Mouse (Mus musculus) cerebellum, postnatal 25 days (tissue): ENCODE measurements around the gene Birc3.
"Not testable (repeated sequence)": the region's sequence is repeated elsewhere in the genome, so short reads cannot be mapped to it uniquely, and the experiment has no call there.

Experiments used
- DNase-seq, 2 experiments: peaks; one replicate each; pipeline ENCODE4 v3.0.0; 2021; ENCODE audit warnings: mixed read lengths in 2 of 2

Gene Birc3

DNA sequence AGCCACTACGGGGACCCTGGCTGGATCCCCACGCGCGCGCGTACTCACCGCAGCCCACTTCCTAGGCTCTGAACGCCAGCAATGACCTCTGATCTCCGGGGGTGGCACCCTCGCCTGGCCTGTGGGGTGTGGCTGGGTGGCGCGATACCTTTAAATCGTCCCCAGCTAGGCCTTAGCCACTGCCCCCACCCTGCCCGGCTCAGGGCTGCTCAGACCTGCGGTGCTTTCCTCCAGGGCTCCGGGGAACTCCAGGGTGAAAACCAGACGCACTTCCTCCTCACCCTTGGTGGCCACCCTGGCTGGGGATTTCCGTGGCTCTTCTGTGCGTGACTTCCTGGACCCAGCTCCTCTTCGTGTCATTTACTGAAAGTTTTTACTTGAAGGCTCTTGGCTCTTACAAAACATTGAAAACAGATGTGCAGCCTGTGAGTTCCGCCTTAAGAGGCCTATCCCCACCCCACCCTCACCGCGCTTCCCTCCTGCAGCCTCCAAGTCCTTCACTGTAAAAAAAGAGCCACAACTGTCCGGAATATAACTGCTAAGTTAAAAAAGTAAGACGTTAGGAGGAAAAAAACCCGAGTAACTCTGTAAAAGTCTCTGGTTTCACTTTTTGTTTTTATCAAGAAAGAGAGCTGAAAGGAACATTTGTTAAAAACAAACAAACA, at the start of gene Birc3:
Gene Birc3, minus strand, starts transcription at position 412 of the 665 bp plus-strand sequence.
- DNase-seq: peak; percentile 22 to 32

- no peak for DNase-seq
Measured at GRCm38 (mm10) chr9:7914925-7915324, 41.9 kb upstream of the Birc3 start.

DNA sequence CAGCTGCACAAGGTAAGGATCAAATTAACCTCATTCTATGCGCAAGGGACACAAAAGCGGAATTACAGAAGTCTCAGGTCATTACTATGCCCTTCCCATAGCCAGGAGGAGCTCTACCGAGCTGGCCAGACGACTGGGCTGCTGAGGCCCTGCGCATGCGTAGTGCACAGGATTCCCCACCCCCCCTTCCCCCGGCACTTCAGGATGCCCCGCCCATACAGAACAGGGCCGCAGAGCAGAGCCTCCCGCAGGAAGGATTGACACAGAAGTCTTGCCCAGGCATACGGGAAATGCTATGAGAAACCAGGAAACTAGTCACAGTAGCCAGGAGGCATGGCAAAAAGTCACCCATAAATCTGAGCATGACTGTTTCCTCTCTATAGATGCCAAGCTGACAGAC, 41.5 kb upstream of the Birc3 start:
- DNase-seq: peak; percentile 45 to 65

DNA sequence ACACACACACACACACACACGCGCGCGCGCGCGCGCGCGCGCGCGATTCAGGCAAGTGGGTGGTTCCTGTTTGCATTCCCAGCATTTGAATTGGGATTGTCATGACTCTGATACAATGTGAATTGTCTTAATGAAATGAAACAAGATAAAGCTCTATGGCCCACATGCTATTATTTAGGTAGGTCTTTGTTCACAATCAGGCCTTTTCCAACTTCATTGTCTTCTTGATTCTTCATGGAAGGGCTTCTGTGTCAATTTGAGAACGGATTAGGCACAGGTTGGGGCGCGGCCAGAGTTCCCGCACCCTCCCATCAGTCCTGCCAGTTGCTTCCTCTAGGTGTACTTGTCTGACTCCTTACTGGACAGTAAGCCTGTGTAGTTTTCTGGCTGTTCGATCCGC, 41.0 kb upstream of the Birc3 start:
- DNase-seq: peak in 1 of 2 experiments; percentile 14

GRCm38 (mm10) chr9:7907351-7907985, 34.5 kb upstream of the Birc3 start:
- no peak for DNase-seq

GRCm38 (mm10) chr9:7906564-7906963, 33.6 kb upstream of the Birc3 start:
- no peak for DNase-seq

- no peak for DNase-seq
Measured at GRCm38 (mm10) chr9:7903825-7904224, 30.8 kb upstream of the Birc3 start.

GRCm38 (mm10) chr9:7903262-7903661, 30.3 kb upstream of the Birc3 start:
- DNase-seq: no peak

- DNase-seq: no peak
Measured at GRCm38 (mm10) chr9:7902311-7902710, 29.3 kb upstream of the Birc3 start.

GRCm38 (mm10) chr9:7900965-7901364, 28.0 kb upstream of the Birc3 start:
- DNase-seq: no peak

- DNase-seq: peak; percentile 64 to 81
Measured at GRCm38 (mm10) chr9:7897502-7897901, 24.5 kb upstream of the Birc3 start.

GRCm38 (mm10) chr9:7891796-7892195, 18.8 kb upstream of the Birc3 start:
- DNase-seq: not testable (repeated sequence)

GRCm38 (mm10) chr9:7891177-7891576, 18.2 kb upstream of the Birc3 start:
- DNase-seq: no peak

DNA sequence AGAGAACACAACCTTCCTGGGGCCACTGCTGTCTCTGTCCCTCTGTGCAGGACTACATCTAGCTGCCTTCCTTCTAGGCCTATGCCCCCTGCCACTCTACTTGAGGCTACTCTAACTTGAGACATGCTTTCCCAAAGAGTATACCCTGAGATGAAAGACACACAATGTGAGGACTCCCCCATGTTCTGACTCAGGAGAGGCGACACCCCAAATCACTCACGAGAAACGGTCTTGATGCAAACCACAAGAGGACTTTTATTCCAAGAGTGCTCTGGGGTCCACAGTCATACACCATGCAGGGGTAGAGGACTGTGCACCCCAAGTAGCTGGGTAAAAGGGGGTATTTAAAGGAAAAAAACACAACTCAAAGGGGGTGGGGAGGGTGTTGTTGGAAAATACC, 11.4 kb upstream of the Birc3 start:
- no peak for DNase-seq

- no peak for DNase-seq
Measured at GRCm38 (mm10) chr9:7882304-7882865, 9.4 kb upstream of the Birc3 start.

DNA sequence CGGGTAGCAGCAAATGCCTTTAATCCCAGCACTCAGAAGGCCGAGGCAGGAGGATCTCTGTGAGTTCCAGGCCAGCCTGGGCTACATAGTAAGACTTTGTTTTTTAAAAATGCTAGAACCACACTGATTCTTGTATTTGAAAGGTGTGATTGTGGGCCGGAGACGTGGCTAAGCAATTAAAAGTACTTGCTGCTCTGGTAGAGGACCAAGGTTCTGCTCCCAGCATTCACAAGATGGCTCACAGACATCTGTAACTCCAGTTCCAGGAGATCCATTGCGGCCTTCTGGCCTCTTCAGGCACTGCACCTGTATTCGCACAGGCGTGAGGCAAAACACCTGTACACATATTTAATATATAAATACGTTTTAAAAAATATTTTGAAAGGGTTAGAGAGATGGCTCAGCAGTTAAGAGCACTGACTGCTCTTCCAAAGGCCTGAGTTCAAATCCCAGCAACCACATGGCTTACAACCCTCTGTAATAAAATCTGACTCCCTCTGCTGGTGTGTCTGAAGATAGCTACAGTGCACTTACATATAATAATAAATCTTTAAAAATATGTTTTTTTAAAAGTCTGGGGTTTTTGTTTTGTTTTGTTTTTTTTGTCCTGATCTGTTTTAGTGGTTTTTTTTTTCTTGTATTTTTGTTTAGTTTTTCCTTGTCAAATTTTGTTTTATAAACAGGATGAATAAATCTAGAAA, 675 bp upstream of the Birc3 start:
- DNase-seq: no peak

DNA sequence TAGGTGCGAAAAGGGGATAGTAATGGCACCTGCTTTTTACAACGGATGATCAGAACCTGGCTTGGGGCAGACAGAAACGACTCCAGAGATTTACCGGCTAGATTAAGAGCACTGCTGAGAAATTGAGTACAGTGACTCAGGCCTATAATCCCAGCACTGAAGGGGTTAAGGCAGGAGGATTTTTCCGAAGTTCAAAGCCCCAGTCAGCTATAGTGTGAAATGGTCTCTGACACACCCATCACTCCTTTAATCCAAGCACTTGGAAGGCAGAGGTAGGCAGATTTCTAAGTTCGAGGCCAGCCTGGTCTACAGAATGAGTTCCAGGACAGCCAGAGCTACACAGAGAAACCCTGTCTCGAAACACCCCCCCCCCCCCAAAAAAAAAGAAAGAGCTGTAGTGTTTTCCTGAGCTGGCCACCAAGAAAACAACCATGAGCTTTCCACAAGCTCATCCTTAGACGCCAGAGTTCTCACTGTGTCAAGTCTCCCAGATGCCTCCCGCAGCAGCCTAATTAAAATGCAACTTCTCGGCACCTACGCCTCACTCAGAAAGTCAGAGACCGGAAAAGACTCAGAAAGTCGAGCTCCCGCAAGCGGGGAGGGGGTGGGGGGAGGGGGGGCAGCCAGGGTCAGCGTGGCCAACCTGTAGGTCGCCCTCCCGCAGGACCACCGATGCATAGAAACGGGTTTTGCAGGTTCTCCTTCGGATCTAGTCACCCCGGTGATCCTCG, 777 bp downstream of the Birc3 start:
- DNase-seq: no peak

GRCm38 (mm10) chr9:7871316-7872043, 1.5 kb downstream of the Birc3 start:
- no peak for DNase-seq

- DNase-seq: no peak
Measured at GRCm38 (mm10) chr9:7870556-7871315, 2.2 kb downstream of the Birc3 start.

GRCm38 (mm10) chr9:7868838-7869491, 4.0 kb downstream of the Birc3 start:
- no peak for DNase-seq

- no peak for DNase-seq
Measured at GRCm38 (mm10) chr9:7867981-7868380, 5.0 kb downstream of the Birc3 start.
